Mouse (Mus musculus) limb, embryonic 12.5 days (tissue): ENCODE measurements around the gene Atxn2. TPM values are rescaled to one million over a fixed set of nuclear protein-coding genes. Genes with fewer than 3 reads are reported as not detected.
"Not testable (repeated sequence)": the region's sequence is repeated elsewhere in the genome, so short reads cannot be mapped to it uniquely, and the experiment has no call there.

Experiments used
- ATAC-seq: fragments of 200-750 bp; cut with Nextera tagmentation; 2 replicates; pipeline ENCODE4 v1.8.0; 2017; ENCODE audit warnings: low read depth, moderate TSS enrichment; ENCODE audit not compliant: insufficient number of reproducible peaks, insufficient read depth, low FRiP score, low TSS enrichment
- H3K27ac ChIP-seq: fragments of 300-500 bp; sonication (generic); 2 replicates; pipeline ENCODE4 v1.5.1; 2016; ENCODE audit warnings: mild to moderate bottlenecking, moderate library complexity
- H3K27me3 ChIP-seq: fragments of 300-500 bp; sonication (generic); 2 replicates; pipeline ENCODE4 v1.6.1; 2016; ENCODE audit warnings: mild to moderate bottlenecking, moderate library complexity
- H3K36me3 ChIP-seq: fragments of 300-500 bp; sonication (generic); 2 replicates; pipeline ENCODE4 v1.6.1; 2016; ENCODE audit warnings: mild to moderate bottlenecking, moderate library complexity
- H3K4me1 ChIP-seq: fragments of 300-500 bp; sonication (generic); replicated peaks from 2 replicates; pipeline ENCODE4 v1.6.1; 2016
- H3K4me2 ChIP-seq: fragments of 300-500 bp; sonication (generic); 2 replicates; pipeline ENCODE4 v1.6.1; 2016; ENCODE audit warnings: mild to moderate bottlenecking, moderate library complexity
- H3K4me3 ChIP-seq: fragments of 300-500 bp; sonication (generic); replicated peaks from 2 replicates; pipeline ENCODE4 v1.5.1; 2016; ENCODE audit warnings: mild to moderate bottlenecking
- H3K9ac ChIP-seq: fragments of 300-500 bp; sonication (generic); replicated peaks from 2 replicates; pipeline ENCODE4 v1.6.1; 2016; ENCODE audit warnings: mild to moderate bottlenecking, moderate library complexity
- H3K9me3 ChIP-seq: fragments of 300-500 bp; sonication (generic); 2 replicates; pipeline ENCODE4 v1.6.1; 2016; ENCODE audit warnings: mild to moderate bottlenecking, moderate library complexity
- WGBS: fragments of 180-500 bp; shearing (Covaris S2); methylation state at CpG from one replicate; pipeline ENCODE4 v1.1.7; 2016; 5-methylcytosine and 5-hydroxymethylcytosine counted together
- polyA plus RNA-seq: library from polyadenylated mRNA; unstranded; fragments of >200 nt; fragmentation: Nextera tagmentation; extraction: Ambion mirVana; gene quantifications from 2 replicates; pipeline ENCODE4 v1.2.1, GENCODE M21; 2016

Gene Atxn2
- polyA plus RNA-seq, 1 experiment from 2014 or later, result 79.2 TPM

GRCm38 (mm10) chr5:121690482-121691211 is 20.5 kb upstream of the Atxn2 start:
- no peak overlapping the region for H3K27ac ChIP-seq
- no peak overlapping the region for H3K4me2 ChIP-seq
- no peak overlapping the region for H3K9ac ChIP-seq
- H3K4me1 ChIP-seq, result no peaks in the 10 kb centered on the region
- peaks cover 18% of the 10 kb centered on the region for H3K36me3 ChIP-seq
- H3K9me3 ChIP-seq, result no peaks in the 10 kb centered on the region
- no peaks in the 10 kb centered on the region for H3K27me3 ChIP-seq
- no peak for ATAC-seq
- no peak overlapping the region for H3K4me3 ChIP-seq
- WGBS, result 80% methylated on average over 7 of the region's 7 CpGs

GRCm38 (mm10) chr5:121691436-121691835 is 19.7 kb upstream of the Atxn2 start:
- not testable (repeated sequence) for H3K9ac ChIP-seq, ATAC-seq, H3K4me3 ChIP-seq, H3K4me1 ChIP-seq, H3K4me2 ChIP-seq, H3K27ac ChIP-seq, H3K36me3 ChIP-seq, H3K9me3 ChIP-seq, H3K27me3 ChIP-seq
- 90% methylated on average over 7 of the region's 7 CpGs for whole genome bisulfite sequencing

GRCm38 (mm10) chr5:121692897-121693296 is 18.2 kb upstream of the Atxn2 start:
- no peak overlapping the region for H3K27ac ChIP-seq
- no peak overlapping the region for H3K4me3 ChIP-seq
- no peaks in the 10 kb centered on the region for H3K4me1 ChIP-seq
- H3K27me3 ChIP-seq, result no peaks in the 10 kb centered on the region
- no peaks in the 10 kb centered on the region for H3K9me3 ChIP-seq
- no peak overlapping the region for H3K9ac ChIP-seq
- ATAC-seq, result no peak
- WGBS, result 84% methylated on average over 4 of the region's 4 CpGs
- H3K36me3 ChIP-seq, result no peaks in the 10 kb centered on the region
- H3K4me2 ChIP-seq, result no peak overlapping the region

- Histone ChIP-seq H3K27me3 (no peaks in the 10 kb centered on the region), H3K9ac (no peak overlapping the region), H3K4me1 (no peaks in the 10 kb centered on the region), H3K9me3 (no peaks in the 10 kb centered on the region), H3K4me2 (no peak overlapping the region), H3K36me3 (no peaks in the 10 kb centered on the region), H3K4me3 (no peak overlapping the region), H3K27ac (no peak overlapping the region)
- 81% methylated on average over 6 of the region's 6 CpGs for WGBS
- no peak for ATAC-seq
These were observed 14.4 kb upstream of the Atxn2 start for GRCm38 (mm10) chr5:121696761-121697160.

GRCm38 (mm10) chr5:121699891-121700290 is 11.2 kb upstream of the Atxn2 start:
- ATAC-seq, result no peak
- H3K27ac ChIP-seq, result no peak overlapping the region
- 57% methylated on average over 5 of the region's 5 CpGs for WGBS

GRCm38 (mm10) chr5:121700496-121700895 is 10.6 kb upstream of the Atxn2 start:
- Histone ChIP-seq H3K4me1 (peaks cover 9% of the 10 kb centered on the region), H3K27me3 (no peaks in the 10 kb centered on the region), H3K9ac (no peak overlapping the region), H3K36me3 (no peaks in the 10 kb centered on the region), H3K27ac (no peak overlapping the region), H3K9me3 (no peaks in the 10 kb centered on the region), H3K4me2 (no peak overlapping the region), H3K4me3 (no peak overlapping the region)
- 36% methylated on average over 11 of the region's 11 CpGs for WGBS
- ATAC-seq, result no peak

More at GRCm38 (mm10) chr5:121699891-121700290, 11.2 kb upstream of the Atxn2 start:
- no peaks in the 10 kb centered on the region for H3K36me3 ChIP-seq
- H3K4me1 ChIP-seq, result peaks cover 7% of the 10 kb centered on the region
- H3K4me3 ChIP-seq, result no peak overlapping the region
- H3K4me2 ChIP-seq, result no peak overlapping the region
- H3K9ac ChIP-seq, result no peak overlapping the region
- no peaks in the 10 kb centered on the region for H3K9me3 ChIP-seq
- H3K27me3 ChIP-seq, result no peaks in the 10 kb centered on the region

GRCm38 (mm10) chr5:121701111-121701769 is 9.9 kb upstream of the Atxn2 start:
- Histone ChIP-seq H3K9me3 (no peaks in the 10 kb centered on the region), H3K36me3 (no peaks in the 10 kb centered on the region), H3K4me1 (peaks cover 9% of the 10 kb centered on the region), H3K4me3 (no peak overlapping the region), H3K9ac (no peak overlapping the region), H3K27ac (no peak overlapping the region), H3K27me3 (no peaks in the 10 kb centered on the region), H3K4me2 (no peak overlapping the region)
- no peak for ATAC-seq
- WGBS, result 64% methylated on average over 8 of the region's 8 CpGs

GRCm38 (mm10) chr5:121703341-121703740 is 7.8 kb upstream of the Atxn2 start:
- Histone ChIP-seq H3K36me3 (no peaks in the 10 kb centered on the region), H3K4me2 (no peak overlapping the region), H3K9me3 (no peaks in the 10 kb centered on the region), H3K27ac (no peak overlapping the region), H3K4me3 (no peak overlapping the region), H3K4me1 (peaks cover 9% of the 10 kb centered on the region), H3K9ac (no peak overlapping the region), H3K27me3 (no peaks in the 10 kb centered on the region)
- 57% methylated on average over 1 of the region's 1 CpGs for WGBS
- no peak for ATAC-seq

- WGBS, result 11% methylated on average over 20 of the region's 20 CpGs
- Histone ChIP-seq H3K27ac (no peak overlapping the region), H3K9me3 (no peaks in the 10 kb centered on the region), H3K27me3 (no peaks in the 10 kb centered on the region), H3K36me3 (no peaks in the 10 kb centered on the region), H3K4me2 (peak overlapping the region; percentile 47), H3K4me1 (peaks cover 9% of the 10 kb centered on the region), H3K9ac (no peak overlapping the region), H3K4me3 (peak overlapping the region; percentile 12; the same call in 1 of the 2 replicates)
- ATAC-seq, result no peak
These were observed 6.5 kb upstream of the Atxn2 start for GRCm38 (mm10) chr5:121704512-121705248.

GRCm38 (mm10) chr5:121710402-121710801 is 735 bp upstream of the Atxn2 start:
- ATAC-seq, result no peak
- peak overlapping the region; percentile 98; the same call in 1 of the 2 replicates for H3K4me3 ChIP-seq
- peaks cover 21% of the 10 kb centered on the region for H3K4me1 ChIP-seq

GRCm38 (mm10) chr5:121710851-121711173 is 325 bp upstream of the Atxn2 start:
- H3K4me3 ChIP-seq, result peak overlapping the region; percentile 98
- H3K9ac ChIP-seq, result peak overlapping the region; percentile 96
- peaks cover 11% of the 10 kb centered on the region; the same call in 1 of the 2 replicates for H3K36me3 ChIP-seq
- no peaks in the 10 kb centered on the region for H3K27me3 ChIP-seq
- peaks cover 25% of the 10 kb centered on the region for H3K4me1 ChIP-seq
- H3K4me2 ChIP-seq, result peak overlapping the region; percentile 78
- ATAC-seq, result 0 out of 2 replicates have a peak, but pooled peaks have one; percentile 23
- under 1% methylated on average over 12 of the region's 12 CpGs for WGBS
- H3K9me3 ChIP-seq, result no peaks in the 10 kb centered on the region
- H3K27ac ChIP-seq, result peak overlapping the region; percentile 94

More at GRCm38 (mm10) chr5:121710402-121710801, 735 bp upstream of the Atxn2 start:
- Histone ChIP-seq H3K9me3 (no peaks in the 10 kb centered on the region), H3K27ac (no peak overlapping the region), H3K36me3 (peaks cover 8% of the 10 kb centered on the region; the same call in 1 of the 2 replicates), H3K27me3 (no peaks in the 10 kb centered on the region), H3K4me2 (peak overlapping the region; percentile 78), H3K9ac (no peak overlapping the region)
- WGBS, result 24% methylated on average over 2 of the region's 2 CpGs
